Mouse (Mus musculus) lung, embryonic 16.5 days (tissue): ENCODE results near the gene Gys1. TPM values are rescaled to one million over a fixed set of nuclear protein-coding genes. Genes with fewer than 3 reads are reported as not detected.
"Not testable (repeated sequence)": the region's sequence is repeated elsewhere in the genome, so short reads cannot be mapped to it uniquely, and the experiment has no call there.

Experiments
- ATAC-seq: fragments of 200-750 bp; cut with Nextera tagmentation; 2 replicates; pipeline ENCODE4 v1.8.0; 2017; ENCODE audit warnings: low read depth, mild to moderate bottlenecking, moderate library complexity
- H3K27ac ChIP-seq: fragments of 300-500 bp; sonication (generic); 2 replicates; pipeline ENCODE4 v1.5.1; 2014; ENCODE audit warnings: mild to moderate bottlenecking, control low read depth, low read length
- H3K27me3 ChIP-seq: fragments of 300-500 bp; sonication (generic); 2 replicates; pipeline ENCODE4 v1.6.1; 2014; ENCODE audit warnings: low read depth, low read length, mixed read lengths; ENCODE audit not compliant: control insufficient read depth, insufficient read depth
- H3K36me3 ChIP-seq: fragments of 300-500 bp; sonication (generic); 2 replicates; pipeline ENCODE4 v1.6.1; 2014; ENCODE audit warnings: low read length; ENCODE audit not compliant: control insufficient read depth, insufficient read depth
- H3K4me1 ChIP-seq: fragments of 300-500 bp; sonication (generic); replicated peaks from 2 replicates; pipeline ENCODE4 v1.6.1; 2014; ENCODE audit warnings: low read length, mixed read lengths; ENCODE audit not compliant: control insufficient read depth, insufficient read depth
- H3K4me2 ChIP-seq: fragments of 300-500 bp; sonication (generic); 2 replicates; pipeline ENCODE4 v1.6.1; 2014; ENCODE audit warnings: low read depth, low read length, control low read depth
- H3K4me3 ChIP-seq: fragments of 300-500 bp; sonication (generic); 2 replicates; pipeline ENCODE4 v1.5.1; 2014; ENCODE audit warnings: mild to moderate bottlenecking, low read length, control low read depth
- H3K9ac ChIP-seq: fragments of 300-500 bp; sonication (generic); 2 replicates; pipeline ENCODE4 v1.6.1; 2014; ENCODE audit warnings: low read length, control low read depth
- H3K9me3 ChIP-seq: fragments of 300-500 bp; sonication (generic); 2 replicates; pipeline ENCODE4 v1.6.1; 2016; ENCODE audit warnings: low read length; ENCODE audit not compliant: control insufficient read depth
- WGBS: fragments of 180-500 bp; shearing (Covaris S2); extraction: QIAGEN DNeasy Blood & Tissue Kit; methylation state at CpG from one replicate; pipeline ENCODE4 v1.1.7; 2014; 5-methylcytosine and 5-hydroxymethylcytosine counted together
- polyA plus RNA-seq: library from polyadenylated mRNA; unstranded; fragments of >200 nt; fragmentation: Nextera tagmentation; extraction: Ambion mirVana; gene quantifications from 2 replicates; pipeline ENCODE4 v1.2.1, GENCODE M21; 2015

The Gys1 gene
- polyA plus RNA-seq, 1 experiment from 2014 or later = 53.8 TPM

DNA sequence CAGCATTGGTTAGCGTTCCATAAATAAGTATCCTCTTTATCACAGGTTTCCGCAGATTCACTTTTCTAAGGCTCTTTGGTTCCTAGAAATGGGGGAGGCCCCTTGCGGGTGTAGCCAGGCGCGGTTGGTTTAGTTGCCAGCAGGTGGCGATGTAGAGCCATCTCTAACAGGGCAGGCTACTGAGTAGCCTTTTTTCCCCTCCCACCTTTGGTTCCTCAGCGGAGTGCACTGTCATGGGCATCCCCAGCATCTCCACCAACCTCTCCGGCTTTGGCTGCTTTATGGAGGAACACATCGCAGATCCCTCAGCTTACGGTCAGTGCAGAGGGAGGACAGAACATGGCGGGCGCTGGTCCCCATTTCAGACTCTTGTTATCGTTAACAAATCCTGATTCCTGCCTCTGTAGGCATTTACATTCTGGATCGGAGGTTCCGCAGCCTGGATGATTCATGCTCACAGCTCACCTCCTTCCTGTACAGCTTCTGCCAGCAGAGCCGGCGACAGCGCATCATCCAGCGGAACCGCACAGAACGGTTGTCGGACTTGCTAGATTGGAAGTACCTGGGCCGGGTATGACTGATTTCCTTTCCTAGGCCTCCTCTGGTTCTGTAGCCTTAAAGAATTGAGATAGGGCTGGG lies 16.8 kb downstream of the Gys1 start:
- peaks cover 38% of the 10 kb centered on the region for H3K36me3 ChIP-seq
- H3K27me3 ChIP-seq = no peaks in the 10 kb centered on the region
- ATAC-seq = peak; percentile 77
- H3K4me2 ChIP-seq = no peak overlapping the region
- H3K4me1 ChIP-seq = peaks cover under 1% of the 10 kb centered on the region; the same call in 1 of the 2 replicates
- H3K27ac ChIP-seq = no peak overlapping the region
- no peak overlapping the region for H3K4me3 ChIP-seq
- H3K9me3 ChIP-seq = no peaks in the 10 kb centered on the region
- 53% methylated on average over 23 of the region's 23 CpGs for WGBS
- H3K9ac ChIP-seq = no peak overlapping the region

- Histone ChIP-seq H3K36me3 (peaks cover 39% of the 10 kb centered on the region), H3K4me3 (no peak overlapping the region), H3K27me3 (no peaks in the 10 kb centered on the region), H3K27ac (no peak overlapping the region), H3K9ac (no peak overlapping the region), H3K4me1 (peaks cover 20% of the 10 kb centered on the region), H3K9me3 (no peaks in the 10 kb centered on the region), H3K4me2 (no peak overlapping the region)
- no peak for ATAC-seq
- WGBS = 85% methylated on average over 15 of the region's 15 CpGs
Measured at GRCm38 (mm10) chr7:45454971-45455370, 20.3 kb downstream of the Gys1 start.

- Histone ChIP-seq H3K27ac (no peak overlapping the region), H3K9me3 (no peaks in the 10 kb centered on the region), H3K36me3 (peaks cover 37% of the 10 kb centered on the region), H3K4me3 (no peak overlapping the region), H3K4me2 (no peak overlapping the region), H3K4me1 (peaks cover 32% of the 10 kb centered on the region), H3K27me3 (no peaks in the 10 kb centered on the region), H3K9ac (no peak overlapping the region)
- ATAC-seq = no peak
- WGBS = 69% methylated on average over 13 of the region's 13 CpGs
Measured at GRCm38 (mm10) chr7:45455932-45456696, 21.5 kb downstream of the Gys1 start.

GRCm38 (mm10) chr7:45456721-45457203 lies 22.1 kb downstream of the Gys1 start:
- H3K27me3 ChIP-seq = no peaks in the 10 kb centered on the region
- WGBS = 28% methylated on average over 9 of the region's 9 CpGs
- peak overlapping the region; percentile 40 for H3K9ac ChIP-seq
- peaks cover 33% of the 10 kb centered on the region for H3K4me1 ChIP-seq
- no peaks in the 10 kb centered on the region for H3K9me3 ChIP-seq
- H3K27ac ChIP-seq = peak overlapping the region; percentile 33
- H3K4me2 ChIP-seq = peak overlapping the region; percentile 71; the same call in 1 of the 2 replicates
- ATAC-seq = no peak
- peaks cover 38% of the 10 kb centered on the region for H3K36me3 ChIP-seq
- H3K4me3 ChIP-seq = peak overlapping the region; percentile 68; the same call in 1 of the 2 replicates

GRCm38 (mm10) chr7:45457204-45458060 lies 22.8 kb downstream of the Gys1 start:
- H3K4me3 ChIP-seq = peak overlapping the region; percentile 68
- WGBS = 39% methylated on average over 9 of the region's 10 CpGs
- H3K27ac ChIP-seq = peak overlapping the region; percentile 33

DNA sequence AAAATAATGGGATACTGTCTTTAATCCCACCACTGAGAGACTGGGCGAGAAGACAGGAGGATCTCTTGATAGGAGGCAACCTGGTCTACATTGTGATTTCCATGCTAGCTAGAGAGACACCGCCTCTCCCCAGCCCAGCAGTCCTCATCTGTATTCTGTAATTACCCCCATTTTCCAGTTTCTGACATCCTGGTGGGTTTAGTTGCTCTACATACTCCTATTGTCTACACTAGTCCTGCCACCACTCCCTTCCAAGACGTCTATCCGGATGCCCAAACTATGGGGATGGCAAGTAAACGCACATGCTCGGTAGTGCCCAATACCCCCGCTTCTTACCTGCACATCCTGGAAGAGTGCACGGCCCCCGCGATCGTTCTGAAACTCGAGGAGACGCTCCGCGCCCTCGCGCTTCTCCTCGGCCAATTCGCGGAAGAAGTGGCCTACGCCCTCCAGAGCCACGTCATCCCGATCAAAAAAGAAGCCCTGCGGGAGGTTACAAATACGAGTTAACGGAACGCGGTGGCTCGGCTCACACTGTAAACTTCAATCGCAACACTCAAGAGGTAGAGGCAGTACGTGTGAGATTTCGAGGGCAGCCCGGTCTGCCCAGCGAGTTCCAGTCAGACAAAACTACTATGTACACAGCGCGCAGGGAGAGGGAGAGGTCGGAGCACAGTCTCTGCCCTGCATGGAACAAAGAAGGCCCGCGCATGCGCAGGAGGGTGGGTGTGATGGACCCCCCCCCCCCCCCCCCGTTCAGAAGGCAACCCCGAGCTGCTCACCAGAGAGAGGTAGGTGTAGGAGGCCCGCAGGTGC lies 24.3 kb downstream of the Gys1 start:
- peak overlapping the region; percentile 91 for H3K27ac ChIP-seq
- no peaks in the 10 kb centered on the region for H3K9me3 ChIP-seq
- H3K9ac ChIP-seq = peak overlapping the region; percentile 79
- peak overlapping the region; percentile 71 for H3K4me2 ChIP-seq
- peak; percentile 77 for ATAC-seq
- H3K4me3 ChIP-seq = peak overlapping the region; percentile 68
- peaks cover 33% of the 10 kb centered on the region for H3K4me1 ChIP-seq
- WGBS = under 1% methylated on average over 39 of the region's 43 CpGs
- peaks cover 34% of the 10 kb centered on the region for H3K36me3 ChIP-seq
- H3K27me3 ChIP-seq = no peaks in the 10 kb centered on the region

More at GRCm38 (mm10) chr7:45457204-45458060, 22.8 kb downstream of the Gys1 start:
- H3K4me2 ChIP-seq = peak overlapping the region; percentile 71
- H3K9ac ChIP-seq = peak overlapping the region; percentile 79
- peaks cover 33% of the 10 kb centered on the region for H3K4me1 ChIP-seq
- H3K27me3 ChIP-seq = no peaks in the 10 kb centered on the region
- peaks cover 36% of the 10 kb centered on the region for H3K36me3 ChIP-seq
- H3K9me3 ChIP-seq = no peaks in the 10 kb centered on the region
- no peak for ATAC-seq

DNA sequence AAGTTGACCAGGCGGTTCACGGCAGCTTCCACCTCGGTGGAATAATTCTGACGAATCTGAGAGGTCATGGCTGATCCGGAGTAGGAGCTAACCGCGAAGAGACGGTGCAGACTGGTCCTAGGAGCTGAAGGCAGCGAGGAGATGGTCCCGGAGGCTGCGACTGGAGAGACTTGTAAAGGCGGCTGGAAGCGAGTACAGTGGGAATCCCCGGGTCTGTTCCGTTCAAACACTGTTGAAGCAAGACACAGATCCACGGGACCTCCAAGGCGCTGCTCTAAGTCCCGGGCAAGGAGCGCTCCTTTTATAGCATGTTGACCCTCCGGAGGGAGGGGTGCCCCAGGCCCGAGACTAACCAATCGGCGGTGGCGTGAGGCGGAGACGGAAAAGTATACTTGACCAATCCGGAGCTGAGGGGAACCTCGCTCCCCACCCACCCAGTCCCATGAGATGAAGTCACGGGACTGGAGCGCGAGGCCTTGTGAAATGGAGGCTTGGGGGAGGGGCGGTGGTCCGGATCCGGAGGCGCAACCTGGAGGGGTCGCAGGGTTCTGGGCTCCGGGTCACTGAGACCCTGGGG lies 25.0 kb downstream of the Gys1 start, which contains the start of gene Ftl1:
TSS of gene Ftl1 (minus strand) at position 321 of the 577 bp plus-strand sequence.
- H3K4me3 ChIP-seq = peak within 1 kb of the TSS; percentile 68
- peak within 1 kb of the TSS; percentile 71 for H3K4me2 ChIP-seq
- H3K36me3 ChIP-seq = peaks cover 28% of the 10 kb centered on the region
- not testable (repeated sequence) for H3K9me3 ChIP-seq, H3K27me3 ChIP-seq
- H3K27ac ChIP-seq = peak within 1 kb of the TSS; percentile 93
- H3K9ac ChIP-seq = peak within 1 kb of the TSS; percentile 79
- ATAC-seq = peak; percentile 97
- WGBS = under 1% methylated on average over 35 of the region's 37 CpGs
- peaks cover 33% of the 10 kb centered on the region for H3K4me1 ChIP-seq

GRCm38 (mm10) chr7:45460377-45460776 lies 25.7 kb downstream of the Gys1 start:
- Histone ChIP-seq H3K9me3 (no peaks in the 10 kb centered on the region), H3K27me3 (no peaks in the 10 kb centered on the region), H3K9ac (peak overlapping the region; percentile 63), H3K4me3 (peak overlapping the region; percentile 50), H3K36me3 (peaks cover 29% of the 10 kb centered on the region), H3K4me1 (peaks cover 34% of the 10 kb centered on the region), H3K27ac (peak overlapping the region; percentile 93), H3K4me2 (peak overlapping the region; percentile 63)
- ATAC-seq = no peak
- WGBS = 58% methylated on average over 7 of the region's 7 CpGs
